Mouse (Mus musculus): ENCODE measurements at regions not wholly inside any gene's neighbourhood (a gene's known extent, or its start where the extent isn't known, plus 50 kb on each side); places are given as distances from the start of the nearest gene placed in this dataset.

GRCm38 (mm10) chr16:39102151-39102550, 209.7 kb downstream of the Igsf11 start:
- H3K9me3 ChIP-seq: no peaks in the 10 kb centered on the region
- no peaks in the 10 kb centered on the region for H3K36me3 ChIP-seq
- no peak overlapping the region for H3K4me2 ChIP-seq (replicated peaks)
- ATAC-seq (ENCODE audit: insufficient number of reproducible peaks, insufficient read depth, low FRiP score, low TSS enrichment): no peak
- H3K27me3 ChIP-seq: 0 out of 2 replicates have a peak, but pooled peaks cover 3% of the 10 kb centered on the region
- 51% methylated on average over 6 of the region's 6 CpGs for WGBS
- H3K4me3 ChIP-seq: no peak overlapping the region
- no peak overlapping the region for H3K27ac ChIP-seq
- no peaks in the 10 kb centered on the region for H3K4me1 ChIP-seq
- no peak overlapping the region for H3K9ac ChIP-seq

GRCm38 (mm10) chr16:39103360-39104095, 211.1 kb downstream of the Igsf11 start:
- 66% methylated on average over 9 of the region's 9 CpGs for WGBS
- H3K4me2 ChIP-seq (replicated peaks): no peak overlapping the region
- no peaks in the 10 kb centered on the region for H3K9me3 ChIP-seq
- H3K4me3 ChIP-seq: no peak overlapping the region
- H3K4me1 ChIP-seq: no peaks in the 10 kb centered on the region
- 0 out of 2 replicates have a peak, but pooled peaks cover 3% of the 10 kb centered on the region for H3K27me3 ChIP-seq
- no peak overlapping the region for H3K9ac ChIP-seq
- no peaks in the 10 kb centered on the region for H3K36me3 ChIP-seq
- H3K27ac ChIP-seq: no peak overlapping the region
- no peak for ATAC-seq (ENCODE audit: insufficient number of reproducible peaks, insufficient read depth, low FRiP score, low TSS enrichment)

GRCm38 (mm10) chr16:39109383-39110033, 217.0 kb downstream of the Igsf11 start:
- no peak overlapping the region for H3K27ac ChIP-seq
- no peaks in the 10 kb centered on the region for H3K27me3 ChIP-seq
- WGBS: 19% methylated on average over 15 of the region's 15 CpGs
- H3K9ac ChIP-seq: no peak overlapping the region
- peak overlapping the region; percentile 26; the same call in 1 of the 2 replicates for H3K4me3 ChIP-seq
- no peaks in the 10 kb centered on the region for H3K36me3 ChIP-seq
- H3K4me2 ChIP-seq (replicated peaks): peak overlapping the region; percentile 55
- 0 out of 2 replicates have a peak, but pooled peaks have one; percentile 15 for ATAC-seq (ENCODE audit: insufficient number of reproducible peaks, insufficient read depth, low FRiP score, low TSS enrichment)
- no peaks in the 10 kb centered on the region for H3K9me3 ChIP-seq
- no peaks in the 10 kb centered on the region for H3K4me1 ChIP-seq

GRCm38 (mm10) chr16:39110089-39110488, 217.6 kb downstream of the Igsf11 start:
- peak overlapping the region; percentile 55; the same call in 1 of the 2 replicates for H3K4me2 ChIP-seq (replicated peaks)
- no peak overlapping the region for H3K9ac ChIP-seq
- ATAC-seq (ENCODE audit: insufficient number of reproducible peaks, insufficient read depth, low FRiP score, low TSS enrichment): 0 out of 2 replicates have a peak, but pooled peaks have one; percentile 35
- H3K36me3 ChIP-seq: no peaks in the 10 kb centered on the region
- no peaks in the 10 kb centered on the region for H3K27me3 ChIP-seq
- no peak overlapping the region for H3K27ac ChIP-seq
- no peaks in the 10 kb centered on the region for H3K4me1 ChIP-seq
- H3K9me3 ChIP-seq: no peaks in the 10 kb centered on the region
- H3K4me3 ChIP-seq: no peak overlapping the region
- WGBS: 86% methylated on average over 5 of the region's 5 CpGs

GRCm38 (mm10) chr16:39118059-39118458, 225.6 kb downstream of the Igsf11 start:
- no peak for ATAC-seq (ENCODE audit: insufficient number of reproducible peaks, insufficient read depth, low FRiP score, low TSS enrichment)
- WGBS: 76% methylated on average over 3 of the region's 3 CpGs

GRCm38 (mm10) chr16:39119811-39120210, 227.3 kb downstream of the Igsf11 start:
- ATAC-seq (ENCODE audit: insufficient number of reproducible peaks, insufficient read depth, low FRiP score, low TSS enrichment): no peak
- Histone ChIP-seq H3K27me3 (no peaks in the 10 kb centered on the region), H3K9ac (no peak overlapping the region), H3K9me3 (no peaks in the 10 kb centered on the region), H3K27ac (no peak overlapping the region), H3K4me3 (no peak overlapping the region), H3K4me2 (replicated peaks) (no peak overlapping the region), H3K4me1 (peaks cover 4% of the 10 kb centered on the region; the same call in 1 of the 2 replicates), H3K36me3 (no peaks in the 10 kb centered on the region)
- WGBS: 42% methylated on average over 4 of the region's 4 CpGs

More at GRCm38 (mm10) chr16:39118059-39118458, 225.6 kb downstream of the Igsf11 start:
- no peaks in the 10 kb centered on the region for H3K36me3 ChIP-seq
- no peaks in the 10 kb centered on the region for H3K27me3 ChIP-seq
- peaks cover 4% of the 10 kb centered on the region; the same call in 1 of the 2 replicates for H3K4me1 ChIP-seq
- H3K4me2 ChIP-seq (replicated peaks): no peak overlapping the region
- H3K27ac ChIP-seq: no peak overlapping the region
- H3K9ac ChIP-seq: no peak overlapping the region
- no peaks in the 10 kb centered on the region for H3K9me3 ChIP-seq
- H3K4me3 ChIP-seq: no peak overlapping the region

GRCm38 (mm10) chr16:39123445-39123952, 231.0 kb downstream of the Igsf11 start:
- Histone ChIP-seq H3K27me3 (no peaks in the 10 kb centered on the region), H3K36me3 (no peaks in the 10 kb centered on the region), H3K4me2 (replicated peaks) (no peak overlapping the region), H3K27ac (no peak overlapping the region), H3K9me3 (no peaks in the 10 kb centered on the region), H3K9ac (no peak overlapping the region), H3K4me1 (peaks cover 4% of the 10 kb centered on the region; the same call in 1 of the 2 replicates), H3K4me3 (no peak overlapping the region)
- no peak for ATAC-seq (ENCODE audit: insufficient number of reproducible peaks, insufficient read depth, low FRiP score, low TSS enrichment)
- 42% methylated on average over 8 of the region's 8 CpGs for WGBS

GRCm38 (mm10) chr16:39132459-39132858, 240.0 kb downstream of the Igsf11 start:
- Histone ChIP-seq H3K36me3 (no peaks in the 10 kb centered on the region), H3K4me1 (no peaks in the 10 kb centered on the region), H3K27me3 (no peaks in the 10 kb centered on the region), H3K27ac (no peak overlapping the region), H3K9me3 (no peaks in the 10 kb centered on the region), H3K4me2 (replicated peaks) (no peak overlapping the region), H3K4me3 (no peak overlapping the region), H3K9ac (no peak overlapping the region)
- no peak for ATAC-seq (ENCODE audit: insufficient number of reproducible peaks, insufficient read depth, low FRiP score, low TSS enrichment)
- 81% methylated on average over 2 of the region's 2 CpGs for WGBS

- no peaks in the 10 kb centered on the region for H3K9me3 ChIP-seq
- 54% methylated on average over 4 of the region's 4 CpGs for WGBS
- H3K27me3 ChIP-seq: no peaks in the 10 kb centered on the region
- H3K27ac ChIP-seq: no peak overlapping the region
- ATAC-seq (ENCODE audit: insufficient number of reproducible peaks, insufficient read depth, low FRiP score, low TSS enrichment): no peak
- no peak overlapping the region for H3K4me2 ChIP-seq (replicated peaks)
- no peaks in the 10 kb centered on the region for H3K36me3 ChIP-seq
- no peak overlapping the region for H3K9ac ChIP-seq
- H3K4me3 ChIP-seq: no peak overlapping the region
- no peaks in the 10 kb centered on the region for H3K4me1 ChIP-seq
Observed at GRCm38 (mm10) chr16:39135777-39136176, 243.3 kb downstream of the Igsf11 start.

- no peaks in the 10 kb centered on the region for H3K9me3 ChIP-seq
- no peaks in the 10 kb centered on the region for H3K27me3 ChIP-seq
- no peak for ATAC-seq (ENCODE audit: insufficient number of reproducible peaks, insufficient read depth, low FRiP score, low TSS enrichment)
- 47% methylated on average over 2 of the region's 2 CpGs for WGBS
- no peak overlapping the region for H3K4me2 ChIP-seq (replicated peaks)
- no peaks in the 10 kb centered on the region for H3K36me3 ChIP-seq
- H3K4me3 ChIP-seq: no peak overlapping the region
- no peak overlapping the region for H3K27ac ChIP-seq
- H3K4me1 ChIP-seq: no peaks in the 10 kb centered on the region
- no peak overlapping the region for H3K9ac ChIP-seq
Observed at GRCm38 (mm10) chr16:39147151-39147550, 254.7 kb downstream of the Igsf11 start.

- ATAC-seq (ENCODE audit: insufficient number of reproducible peaks, insufficient read depth, low FRiP score, low TSS enrichment): no peak
- Histone ChIP-seq H3K9me3 (no peaks in the 10 kb centered on the region), H3K36me3 (no peaks in the 10 kb centered on the region), H3K27ac (no peak overlapping the region), H3K4me1 (no peaks in the 10 kb centered on the region), H3K27me3 (no peaks in the 10 kb centered on the region), H3K4me2 (replicated peaks) (no peak overlapping the region), H3K4me3 (no peak overlapping the region), H3K9ac (no peak overlapping the region)
- WGBS: 73% methylated on average over 9 of the region's 9 CpGs
Observed at GRCm38 (mm10) chr16:39151325-39152318, 259.2 kb downstream of the Igsf11 start.
